Mouse (Mus musculus) kidney, postnatal 0 days (tissue): ENCODE data around the gene Brpf3. TPM values are rescaled to one million over a fixed set of nuclear protein-coding genes. Genes with fewer than 3 reads are reported as not detected.
A peak's percentile ranks its signal among the peaks of the same experiment; 100 is the strongest.

Experiments used
- ATAC-seq: fragments of 200-750 bp; cut with Nextera tagmentation; replicated peaks from 2 replicates; pipeline ENCODE4 v1.8.0; 2017; ENCODE audit warnings: low read depth, moderate number of reproducible peaks, moderate TSS enrichment, moderate library complexity; ENCODE audit not compliant: low FRiP score
- DNase-seq: peaks from one replicate; pipeline ENCODE4 v3.0.0-alpha.2; 2016; ENCODE audit warnings: low spot score
- H3K27ac ChIP-seq: fragments of 300-500 bp; sonication (generic); 2 replicates; pipeline ENCODE4 v1.5.1; 2014; ENCODE audit warnings: mild to moderate bottlenecking
- H3K27me3 ChIP-seq: fragments of 300-500 bp; sonication (generic); 2 replicates; pipeline ENCODE4 v1.6.1; 2014; ENCODE audit warnings: low read length, mixed read lengths; ENCODE audit not compliant: insufficient read depth
- H3K36me3 ChIP-seq: fragments of 300-500 bp; sonication (generic); 2 replicates; pipeline ENCODE4 v1.6.1; 2014; ENCODE audit warnings: low read length, mixed read lengths; ENCODE audit not compliant: insufficient read depth
- H3K4me1 ChIP-seq: fragments of 300-500 bp; sonication (generic); replicated peaks from 2 replicates; pipeline ENCODE4 v1.6.1; 2014; ENCODE audit warnings: antibody characterized with exemption, low read length, mixed read lengths; ENCODE audit not compliant: insufficient read depth
- H3K4me2 ChIP-seq: fragments of 300-500 bp; sonication (generic); 2 replicates; pipeline ENCODE4 v1.6.1; 2014; ENCODE audit warnings: mild to moderate bottlenecking, low read length, moderate library complexity, mixed read lengths
- H3K4me3 ChIP-seq: fragments of 300-500 bp; sonication (generic); replicated peaks from 2 replicates; pipeline ENCODE4 v1.5.1; 2014; ENCODE audit warnings: low read depth, low read length
- H3K9ac ChIP-seq: fragments of 300-500 bp; sonication (generic); 2 replicates; pipeline ENCODE4 v1.6.1; 2014; ENCODE audit warnings: low read depth, low read length
- H3K9me3 ChIP-seq: fragments of 300-500 bp; sonication (generic); replicated peaks from 2 replicates; pipeline ENCODE4 v1.6.1; 2016; ENCODE audit warnings: low read length, inconsistent platforms, mixed read lengths
- CTCF ChIP-seq: IDR thresholded peaks from 2 replicates; pipeline ENCODE4 v1.5.1; 2016; ENCODE audit warnings: antibody characterized with exemption, low read depth, mild to moderate bottlenecking, moderate library complexity
- WGBS: fragments of 180-500 bp; shearing (Covaris S2); extraction: QIAGEN DNeasy Blood & Tissue Kit; methylation state at CpG from one replicate; pipeline ENCODE4 v1.1.7; 2014; 5-methylcytosine and 5-hydroxymethylcytosine counted together
- polyA plus RNA-seq: library from polyadenylated mRNA; unstranded; fragments of >200 nt; fragmentation: Nextera tagmentation; extraction: Ambion mirVana; gene quantifications from 2 replicates; pipeline ENCODE4 v1.2.1, GENCODE M21; 2015

Brpf3 gene
- polyA plus RNA-seq, 1 experiment from 2014 or later, result 8.3 TPM

- Histone ChIP-seq H3K9me3 (no peaks in the 10 kb centered on the region), H3K27ac (no peak overlapping the region), H3K27me3 (no peaks in the 10 kb centered on the region), H3K36me3 (no peaks in the 10 kb centered on the region), H3K9ac (no peak overlapping the region), H3K4me2 (no peak overlapping the region), H3K4me3 (no peak overlapping the region), H3K4me1 (no peaks in the 10 kb centered on the region)
- WGBS, result 94% methylated on average over 12 of the region's 12 CpGs
- ATAC-seq (no peak), DNase-seq (no peak)
- TF ChIP-seq CTCF, result no peak
These were observed 13.4 kb upstream of the Brpf3 start for GRCm38 (mm10) chr17:28787507-28787906.

GRCm38 (mm10) chr17:28797031-28797430 lies 3.9 kb upstream of the Brpf3 start:
- Histone ChIP-seq H3K4me2 (no peak overlapping the region), H3K4me3 (no peak overlapping the region), H3K27me3 (no peaks in the 10 kb centered on the region), H3K27ac (no peak overlapping the region), H3K4me1 (peaks cover 13% of the 10 kb centered on the region), H3K36me3 (no peaks in the 10 kb centered on the region), H3K9ac (no peak overlapping the region), H3K9me3 (0 out of 2 replicates have a peak, but pooled peaks cover 3% of the 10 kb centered on the region)
- DNase-seq (no peak), ATAC-seq (no peak)
- WGBS, result 94% methylated on average over 4 of the region's 4 CpGs
- TF ChIP-seq CTCF, result no peak

- Histone ChIP-seq H3K4me3 (peak overlapping the region; percentile 99), H3K9me3 (0 out of 2 replicates have a peak, but pooled peaks cover 3% of the 10 kb centered on the region), H3K9ac (peak overlapping the region; percentile 100; the same call in 1 of the 2 replicates), H3K4me1 (peaks cover 19% of the 10 kb centered on the region), H3K27me3 (no peaks in the 10 kb centered on the region), H3K36me3 (no peaks in the 10 kb centered on the region), H3K4me2 (peak overlapping the region; percentile 97), H3K27ac (peak overlapping the region; percentile 99; the same call in 1 of the 2 replicates)
- ATAC-seq (no peak), DNase-seq (peak; percentile 44)
- TF ChIP-seq CTCF, result no peak
- 6% methylated on average over 14 of the region's 14 CpGs for WGBS
These were observed 1.4 kb upstream of the Brpf3 start for GRCm38 (mm10) chr17:28799291-28800160.

- no peaks in the 10 kb centered on the region for H3K27me3 ChIP-seq
- DNase-seq (peak; percentile 40), ATAC-seq (peak; percentile 51)
- no peaks in the 10 kb centered on the region for H3K36me3 ChIP-seq
- H3K4me2 ChIP-seq, result peak overlapping the region; percentile 97
- H3K9me3 ChIP-seq, result 0 out of 2 replicates have a peak, but pooled peaks cover under 1% of the 10 kb centered on the region
- H3K27ac ChIP-seq, result peak overlapping the region; percentile 99
- peak overlapping the region; percentile 99 for H3K4me3 ChIP-seq
- no peak for TF ChIP-seq CTCF
- peak overlapping the region; percentile 100 for H3K9ac ChIP-seq
- WGBS, result under 1% methylated on average over 15 of the region's 15 CpGs
- H3K4me1 ChIP-seq, result peaks cover 19% of the 10 kb centered on the region
These were observed 614 bp upstream of the Brpf3 start for GRCm38 (mm10) chr17:28800281-28800670.

GRCm38 (mm10) chr17:28801474-28802005 lies 650 bp downstream of the Brpf3 start:
- ATAC-seq, result peak; percentile 98
- peak; percentile 12; the same call in 1 of the 2 replicates for TF ChIP-seq CTCF
- 0% methylated on average over 32 of the region's 42 CpGs for WGBS
- peak overlapping the region; percentile 97 for H3K4me2 ChIP-seq
- no peaks in the 10 kb centered on the region for H3K9me3 ChIP-seq
- peak overlapping the region; percentile 99 for H3K4me3 ChIP-seq
- H3K27ac ChIP-seq, result peak overlapping the region; percentile 99
- peak; percentile 99 for DNase-seq
- H3K27me3 ChIP-seq, result no peaks in the 10 kb centered on the region
- peaks cover 19% of the 10 kb centered on the region for H3K4me1 ChIP-seq
- peaks cover 6% of the 10 kb centered on the region for H3K36me3 ChIP-seq
- H3K9ac ChIP-seq, result peak overlapping the region; percentile 100

GRCm38 (mm10) chr17:28802006-28802481 lies 1.2 kb downstream of the Brpf3 start:
- 0 out of 2 replicates have a peak, but pooled peaks have one; percentile 2 for ATAC-seq
- H3K4me3 ChIP-seq, result peak overlapping the region; percentile 99

More at GRCm38 (mm10) chr17:28802006-28802481, 1.2 kb downstream of the Brpf3 start:
- Histone ChIP-seq H3K9me3 (no peaks in the 10 kb centered on the region), H3K27me3 (no peaks in the 10 kb centered on the region), H3K4me1 (peaks cover 19% of the 10 kb centered on the region), H3K27ac (no peak overlapping the region), H3K36me3 (peaks cover 11% of the 10 kb centered on the region), H3K4me2 (peak overlapping the region; percentile 97), H3K9ac (peak overlapping the region; percentile 63)
- 1% methylated on average over 18 of the region's 18 CpGs for WGBS
- DNase-seq, result peak; percentile 22
- TF ChIP-seq CTCF, result no peak
